Mouse (Mus musculus) megakaryocyte, embryonic 14.5 days (primary cell): ENCODE measurements around the gene Enox1.

Experiments
- FLI1 ChIP-seq: IDR thresholded peaks from 2 replicates; pipeline ENCODE4 v1.6.1; 2012; ENCODE audit warnings: low read length, inconsistent platforms, mixed read lengths
- GATA1 ChIP-seq: IDR thresholded peaks from 3 replicates; pipeline ENCODE4 v1.6.1; 2012; ENCODE audit warnings: mixed read lengths, low read length, inconsistent platforms, borderline replicate concordance

GRCm38 (mm10) chr14:77526262-77526661 is 369.7 kb downstream of the Enox1 start:
- TF ChIP-seq FLI1 (no peak), GATA1 (no peak)
